Mouse (Mus musculus) thymus, adult 2 months (tissue): ENCODE measurements around the gene Trappc6a.
A peak's percentile ranks its signal among the peaks of the same experiment; 100 is the strongest.

ENCODE experiments used
- CTCF ChIP-seq: fragments of 200-500 bp; IDR thresholded peaks from 2 replicates; pipeline ENCODE4 v1.5.1; 2012; ENCODE audit warnings: mild to moderate bottlenecking, control low read depth, low read length, moderate library complexity, borderline replicate concordance; ENCODE audit not compliant: control insufficient read depth, poor library complexity, insufficient read depth; ENCODE audit errors: extremely low read depth
- POLR2A ChIP-seq: fragments of 200-500 bp; IDR thresholded peaks from 2 replicates; pipeline ENCODE4 v1.6.1; 2012; ENCODE audit warnings: mild to moderate bottlenecking, low read length, control low read depth, moderate library complexity; ENCODE audit not compliant: control insufficient read depth, poor library complexity, insufficient read depth; ENCODE audit errors: extremely low read depth

GRCm38 (mm10) chr7:19543584-19543983, 35.4 kb downstream of the Trappc6a start:
- no peak for TF ChIP-seq POLR2A
- peak; percentile 74; the same call in 1 of the 2 replicates for TF ChIP-seq CTCF
